Mouse (Mus musculus) megakaryocyte, embryonic 14.5 days (primary cell): Measurements from ENCODE around the gene Pde4dip.

Experiments
- FLI1 ChIP-seq: IDR thresholded peaks from 2 replicates; pipeline ENCODE4 v1.6.1; 2012; ENCODE audit warnings: low read length, inconsistent platforms, mixed read lengths
- GATA1 ChIP-seq: IDR thresholded peaks from 3 replicates; pipeline ENCODE4 v1.6.1; 2012; ENCODE audit warnings: mixed read lengths, low read length, inconsistent platforms, borderline replicate concordance

GRCm38 (mm10) chr3:97802297-97802696 is 86.2 kb downstream of the Pde4dip start:
- TF ChIP-seq GATA1, result no peak
- no peak for TF ChIP-seq FLI1
